Mouse (Mus musculus): Measurements from ENCODE around the gene Mrps7. TPM values are rescaled to one million over a fixed set of nuclear protein-coding genes. Genes with fewer than 3 reads are reported as not detected.
"Not testable (repeated sequence)": the region's sequence is repeated elsewhere in the genome, so short reads cannot be mapped to it uniquely, and the experiment has no call there.

Mrps7 gene
- polyA plus RNA-seq, 1 experiment from 2014 or later: 52.2 TPM

DNA sequence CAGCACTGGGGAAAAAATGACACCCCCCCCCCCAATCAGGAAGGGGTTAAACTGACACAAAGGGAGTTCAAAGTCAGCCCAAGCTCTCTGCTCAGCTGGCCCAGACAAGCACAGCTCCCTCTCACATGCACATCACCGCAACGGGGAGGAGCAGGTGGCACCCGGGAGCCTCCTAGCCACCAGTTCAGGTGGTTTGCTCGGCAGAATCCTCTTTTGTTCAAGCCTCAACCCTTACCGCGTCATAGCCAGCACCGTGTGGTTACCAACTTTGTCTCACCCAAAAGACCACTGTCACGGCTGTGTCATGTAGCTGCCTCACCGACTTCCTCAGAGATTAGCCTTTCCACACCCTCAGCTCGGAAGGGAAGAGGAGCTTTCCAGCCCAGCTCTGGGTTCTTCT is 39.5 kb downstream of the Mrps7 start:
- TF ChIP-seq CTCF (IDR thresholded peaks at IDR 0.05; ENCODE audit: low read depth): no peak
- Histone ChIP-seq H3K36me3 (ENCODE audit: control insufficient read depth, insufficient read depth) (peaks cover 35% of the 10 kb centered on the region), H3K9me3 (ENCODE audit: control insufficient read depth) (no peaks in the 10 kb centered on the region), H3K9ac (ENCODE audit: low read depth, low read length) (no peak overlapping the region), H3K4me2 (replicated peaks; ENCODE audit: low read depth) (no peak overlapping the region), H3K4me3 (ENCODE audit: low read depth, low read length) (no peak overlapping the region), H3K27ac (ENCODE audit: low read depth, low read length) (no peak overlapping the region), H3K4me1 (replicated peaks; ENCODE audit: control insufficient read depth, insufficient read depth, low read length) (0 out of 2 replicates have a peak, but pooled peaks cover 3% of the 10 kb centered on the region), H3K27me3 (replicated peaks; ENCODE audit: control insufficient read depth, insufficient read depth, low read length) (no peaks in the 10 kb centered on the region)
- ATAC-seq: no peak
- 77% methylated on average over 10 of the region's 10 CpGs for WGBS

GRCm38 (mm10) chr11:115644308-115644707 is 40.6 kb downstream of the Mrps7 start:
- Histone ChIP-seq H3K27ac (ENCODE audit: low read depth, low read length) (no peak overlapping the region), H3K9me3 (ENCODE audit: control insufficient read depth) (no peaks in the 10 kb centered on the region), H3K9ac (ENCODE audit: low read depth, low read length) (no peak overlapping the region), H3K4me3 (ENCODE audit: low read depth, low read length) (no peak overlapping the region), H3K36me3 (ENCODE audit: control insufficient read depth, insufficient read depth) (peaks cover 42% of the 10 kb centered on the region), H3K27me3 (replicated peaks; ENCODE audit: control insufficient read depth, insufficient read depth, low read length) (no peaks in the 10 kb centered on the region), H3K4me2 (replicated peaks; ENCODE audit: low read depth) (no peak overlapping the region), H3K4me1 (replicated peaks; ENCODE audit: control insufficient read depth, insufficient read depth, low read length) (0 out of 2 replicates have a peak, but pooled peaks cover 3% of the 10 kb centered on the region)
- WGBS: 90% methylated on average over 13 of the region's 13 CpGs
- no peak for ATAC-seq
- no peak for TF ChIP-seq CTCF (IDR thresholded peaks at IDR 0.05; ENCODE audit: low read depth)

- H3K9ac ChIP-seq (ENCODE audit: low read depth, low read length); ATAC-seq; H3K4me3 ChIP-seq (ENCODE audit: low read depth, low read length); H3K27me3 ChIP-seq (replicated peaks; ENCODE audit: control insufficient read depth, insufficient read depth, low read length); H3K27ac ChIP-seq (ENCODE audit: low read depth, low read length); H3K4me2 ChIP-seq (replicated peaks; ENCODE audit: low read depth); H3K4me1 ChIP-seq (replicated peaks; ENCODE audit: control insufficient read depth, insufficient read depth, low read length); H3K9me3 ChIP-seq (ENCODE audit: control insufficient read depth): not testable (repeated sequence)
- peaks cover 50% of the 10 kb centered on the region for H3K36me3 ChIP-seq (ENCODE audit: control insufficient read depth, insufficient read depth)
- 81% methylated on average over 14 of the region's 14 CpGs for WGBS
These were observed 41.8 kb downstream of the Mrps7 start for GRCm38 (mm10) chr11:115645498-115645897.

GRCm38 (mm10) chr11:115646439-115646838 is 42.7 kb downstream of the Mrps7 start:
- no peak overlapping the region for H3K4me3 ChIP-seq (ENCODE audit: low read depth, low read length)
- H3K27me3 ChIP-seq (replicated peaks; ENCODE audit: control insufficient read depth, insufficient read depth, low read length): no peaks in the 10 kb centered on the region
- WGBS: 92% methylated on average over 9 of the region's 9 CpGs
- H3K4me1 ChIP-seq (replicated peaks; ENCODE audit: control insufficient read depth, insufficient read depth, low read length): no peaks in the 10 kb centered on the region
- TF ChIP-seq CTCF (IDR thresholded peaks at IDR 0.05; ENCODE audit: low read depth): no peak
- H3K9ac ChIP-seq (ENCODE audit: low read depth, low read length): no peak overlapping the region
- H3K4me2 ChIP-seq (replicated peaks; ENCODE audit: low read depth): no peak overlapping the region
- H3K9me3 ChIP-seq (ENCODE audit: control insufficient read depth): no peaks in the 10 kb centered on the region
- peaks cover 50% of the 10 kb centered on the region for H3K36me3 ChIP-seq (ENCODE audit: control insufficient read depth, insufficient read depth)
- no peak for ATAC-seq
- H3K27ac ChIP-seq (ENCODE audit: low read depth, low read length): no peak overlapping the region

GRCm38 (mm10) chr11:115647459-115647858 is 43.7 kb downstream of the Mrps7 start:
- no peak for ATAC-seq
- Histone ChIP-seq H3K9me3 (ENCODE audit: control insufficient read depth) (no peaks in the 10 kb centered on the region), H3K9ac (ENCODE audit: low read depth, low read length) (no peak overlapping the region), H3K27me3 (replicated peaks; ENCODE audit: control insufficient read depth, insufficient read depth, low read length) (no peaks in the 10 kb centered on the region), H3K36me3 (ENCODE audit: control insufficient read depth, insufficient read depth) (peaks cover 50% of the 10 kb centered on the region), H3K4me2 (replicated peaks; ENCODE audit: low read depth) (no peak overlapping the region), H3K4me1 (replicated peaks; ENCODE audit: control insufficient read depth, insufficient read depth, low read length) (no peaks in the 10 kb centered on the region), H3K4me3 (ENCODE audit: low read depth, low read length) (no peak overlapping the region), H3K27ac (ENCODE audit: low read depth, low read length) (no peak overlapping the region)
- TF ChIP-seq CTCF (IDR thresholded peaks at IDR 0.05; ENCODE audit: low read depth): peak; percentile 87
- WGBS: 42% methylated on average over 6 of the region's 6 CpGs

GRCm38 (mm10) chr11:115649706-115650105 is 46.0 kb downstream of the Mrps7 start:
- H3K9ac ChIP-seq (ENCODE audit: low read depth, low read length): no peak overlapping the region
- H3K4me1 ChIP-seq (replicated peaks; ENCODE audit: control insufficient read depth, insufficient read depth, low read length): no peaks in the 10 kb centered on the region
- no peaks in the 10 kb centered on the region for H3K27me3 ChIP-seq (replicated peaks; ENCODE audit: control insufficient read depth, insufficient read depth, low read length)
- peaks cover 49% of the 10 kb centered on the region for H3K36me3 ChIP-seq (ENCODE audit: control insufficient read depth, insufficient read depth)
- no peak for TF ChIP-seq CTCF (IDR thresholded peaks at IDR 0.05; ENCODE audit: low read depth)
- H3K4me3 ChIP-seq (ENCODE audit: low read depth, low read length): no peak overlapping the region
- H3K4me2 ChIP-seq (replicated peaks; ENCODE audit: low read depth): no peak overlapping the region
- H3K27ac ChIP-seq (ENCODE audit: low read depth, low read length): no peak overlapping the region
- no peaks in the 10 kb centered on the region for H3K9me3 ChIP-seq (ENCODE audit: control insufficient read depth)
- ATAC-seq: no peak
- WGBS: 73% methylated on average over 10 of the region's 10 CpGs

DNA sequence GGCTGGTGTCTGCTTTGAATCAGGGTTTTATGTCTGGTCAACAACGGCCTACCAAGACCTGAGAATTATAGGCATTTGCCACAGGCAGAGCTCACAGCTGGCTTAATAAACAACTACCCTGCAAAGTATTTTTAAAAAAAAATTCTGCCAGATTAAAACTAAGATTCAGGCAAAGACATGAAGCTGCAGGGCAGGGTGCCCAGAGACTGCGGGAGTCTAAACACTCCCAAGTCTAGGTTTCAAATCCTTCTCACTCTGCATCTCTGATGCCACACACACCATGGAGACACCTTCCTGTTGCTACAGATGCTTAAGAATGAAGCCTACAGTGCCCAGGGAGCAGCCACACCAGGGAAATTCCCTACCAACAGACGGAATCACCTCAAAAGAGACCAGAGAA is 48.0 kb downstream of the Mrps7 start:
- no peak for ATAC-seq
- Histone ChIP-seq H3K4me3 (ENCODE audit: low read depth, low read length) (no peak overlapping the region), H3K9ac (ENCODE audit: low read depth, low read length) (no peak overlapping the region), H3K27me3 (replicated peaks; ENCODE audit: control insufficient read depth, insufficient read depth, low read length) (no peaks in the 10 kb centered on the region), H3K4me2 (replicated peaks; ENCODE audit: low read depth) (no peak overlapping the region), H3K27ac (ENCODE audit: low read depth, low read length) (no peak overlapping the region), H3K4me1 (replicated peaks; ENCODE audit: control insufficient read depth, insufficient read depth, low read length) (no peaks in the 10 kb centered on the region), H3K36me3 (ENCODE audit: control insufficient read depth, insufficient read depth) (peaks cover 37% of the 10 kb centered on the region), H3K9me3 (ENCODE audit: control insufficient read depth) (no peaks in the 10 kb centered on the region)
- TF ChIP-seq CTCF (IDR thresholded peaks at IDR 0.05; ENCODE audit: low read depth): no peak
- WGBS: 80% methylated on average over 3 of the region's 3 CpGs
